Mouse (Mus musculus): Measurements from ENCODE around the gene Adra2c. TPM values are rescaled to one million over a fixed set of nuclear protein-coding genes. Genes with fewer than 3 reads are reported as not detected.

Adra2c gene
- polyA plus RNA-seq, 1 experiment: 0.07 TPM

GRCm38 (mm10) chr5:35305332-35305731 is 27.2 kb downstream of the Adra2c start:
- WGBS: 65% methylated on average over 10 of the region's 10 CpGs
- DNase-seq: no peak
- Histone ChIP-seq H3K4me1 (ENCODE audit: control insufficient read depth, insufficient read depth, low read length) (no peaks in the 10 kb centered on the region), H3K4me3 (replicated peaks; ENCODE audit: extremely low read depth, low read depth, low read length) (no peak overlapping the region)
- TF ChIP-seq CTCF (IDR thresholded peaks at IDR 0.05; ENCODE audit: insufficient read depth, low read length) (no peak), POLR2A (IDR thresholded peaks at IDR 0.05; ENCODE audit: borderline replicate concordance, extremely low read depth, low read depth, low read length) (no peak)

- Histone ChIP-seq H3K4me3 (replicated peaks; ENCODE audit: extremely low read depth, low read depth, low read length) (no peak overlapping the region), H3K4me1 (ENCODE audit: control insufficient read depth, insufficient read depth, low read length) (no peaks in the 10 kb centered on the region)
- no peak for TF ChIP-seq CTCF (IDR thresholded peaks at IDR 0.05; ENCODE audit: insufficient read depth, low read length)
- TF ChIP-seq POLR2A (IDR thresholded peaks at IDR 0.05; ENCODE audit: borderline replicate concordance, extremely low read depth, low read depth, low read length): no peak
- 93% methylated on average over 1 of the region's 1 CpGs for WGBS
- DNase-seq: no peak
Observed at GRCm38 (mm10) chr5:35306692-35307091, 28.6 kb downstream of the Adra2c start.

GRCm38 (mm10) chr5:35309853-35310252 is 31.7 kb downstream of the Adra2c start:
- no peak overlapping the region for H3K4me3 ChIP-seq (replicated peaks; ENCODE audit: extremely low read depth, low read depth, low read length)
- H3K4me1 ChIP-seq (ENCODE audit: control insufficient read depth, insufficient read depth, low read length): no peaks in the 10 kb centered on the region
- no peak for DNase-seq
- 50% methylated on average over 7 of the region's 7 CpGs for WGBS
- TF ChIP-seq CTCF (IDR thresholded peaks at IDR 0.05; ENCODE audit: insufficient read depth, low read length): no peak
- no peak for TF ChIP-seq POLR2A (IDR thresholded peaks at IDR 0.05; ENCODE audit: borderline replicate concordance, extremely low read depth, low read depth, low read length)

- no peak for DNase-seq
- no peak overlapping the region for H3K4me3 ChIP-seq (replicated peaks; ENCODE audit: extremely low read depth, low read depth, low read length)
- TF ChIP-seq POLR2A (IDR thresholded peaks at IDR 0.05; ENCODE audit: borderline replicate concordance, extremely low read depth, low read depth, low read length) (no peak), CTCF (IDR thresholded peaks at IDR 0.05; ENCODE audit: insufficient read depth, low read length) (no peak)
- 63% methylated on average over 5 of the region's 5 CpGs for WGBS
- H3K4me1 ChIP-seq (ENCODE audit: control insufficient read depth, insufficient read depth, low read length): no peaks in the 10 kb centered on the region
Observed at GRCm38 (mm10) chr5:35311738-35312250, 33.7 kb downstream of the Adra2c start.

- Histone ChIP-seq H3K4me3 (replicated peaks; ENCODE audit: extremely low read depth, low read depth, low read length) (no peak overlapping the region), H3K4me1 (ENCODE audit: control insufficient read depth, insufficient read depth, low read length) (no peaks in the 10 kb centered on the region)
- TF ChIP-seq CTCF (IDR thresholded peaks at IDR 0.05; ENCODE audit: insufficient read depth, low read length) (no peak), POLR2A (IDR thresholded peaks at IDR 0.05; ENCODE audit: borderline replicate concordance, extremely low read depth, low read depth, low read length) (no peak)
- 1% methylated on average over 21 of the region's 21 CpGs for WGBS
- DNase-seq: no peak
Observed at GRCm38 (mm10) chr5:35313231-35313821, 35.2 kb downstream of the Adra2c start.

GRCm38 (mm10) chr5:35313826-35314586 is 35.9 kb downstream of the Adra2c start:
- 16% methylated on average over 18 of the region's 18 CpGs for WGBS
- no peak for DNase-seq
- Histone ChIP-seq H3K4me3 (replicated peaks; ENCODE audit: extremely low read depth, low read depth, low read length) (no peak overlapping the region), H3K4me1 (ENCODE audit: control insufficient read depth, insufficient read depth, low read length) (no peaks in the 10 kb centered on the region)
- TF ChIP-seq CTCF (IDR thresholded peaks at IDR 0.05; ENCODE audit: insufficient read depth, low read length): no peak
- TF ChIP-seq POLR2A (IDR thresholded peaks at IDR 0.05; ENCODE audit: borderline replicate concordance, extremely low read depth, low read depth, low read length): no peak

- WGBS: 20% methylated on average over 3 of the region's 3 CpGs
- Histone ChIP-seq H3K4me1 (ENCODE audit: control insufficient read depth, insufficient read depth, low read length) (no peaks in the 10 kb centered on the region), H3K4me3 (replicated peaks; ENCODE audit: extremely low read depth, low read depth, low read length) (no peak overlapping the region)
- DNase-seq: no peak
- TF ChIP-seq POLR2A (IDR thresholded peaks at IDR 0.05; ENCODE audit: borderline replicate concordance, extremely low read depth, low read depth, low read length) (no peak), CTCF (IDR thresholded peaks at IDR 0.05; ENCODE audit: insufficient read depth, low read length) (no peak)
Observed at GRCm38 (mm10) chr5:35314629-35315028, 36.5 kb downstream of the Adra2c start.

GRCm38 (mm10) chr5:35315204-35315603 is 37.1 kb downstream of the Adra2c start:
- TF ChIP-seq POLR2A (IDR thresholded peaks at IDR 0.05; ENCODE audit: borderline replicate concordance, extremely low read depth, low read depth, low read length) (no peak), CTCF (IDR thresholded peaks at IDR 0.05; ENCODE audit: insufficient read depth, low read length) (no peak)
- no peaks in the 10 kb centered on the region for H3K4me1 ChIP-seq (ENCODE audit: control insufficient read depth, insufficient read depth, low read length)
- DNase-seq: no peak
- WGBS: 57% methylated on average over 3 of the region's 3 CpGs
- no peak overlapping the region for H3K4me3 ChIP-seq (replicated peaks; ENCODE audit: extremely low read depth, low read depth, low read length)

- H3K4me1 ChIP-seq (ENCODE audit: control insufficient read depth, insufficient read depth, low read length): no peaks in the 10 kb centered on the region; the same call in 1 of the 2 replicates
- peak; percentile 20 for DNase-seq
- H3K4me3 ChIP-seq (replicated peaks; ENCODE audit: extremely low read depth, low read depth, low read length): no peak overlapping the region
- TF ChIP-seq POLR2A (IDR thresholded peaks at IDR 0.05; ENCODE audit: borderline replicate concordance, extremely low read depth, low read depth, low read length) (no peak), CTCF (IDR thresholded peaks at IDR 0.05; ENCODE audit: insufficient read depth, low read length) (no peak)
- 43% methylated on average over 2 of the region's 2 CpGs for WGBS
Observed at GRCm38 (mm10) chr5:35320650-35321049, 42.5 kb downstream of the Adra2c start.

GRCm38 (mm10) chr5:35330822-35331221 is 52.7 kb downstream of the Adra2c start:
- no peak for DNase-seq
- H3K4me3 ChIP-seq (replicated peaks; ENCODE audit: extremely low read depth, low read depth, low read length): no peak overlapping the region
- H3K4me1 ChIP-seq (ENCODE audit: control insufficient read depth, insufficient read depth, low read length): no peaks in the 10 kb centered on the region
- 80% methylated on average over 4 of the region's 4 CpGs for WGBS
- TF ChIP-seq POLR2A (IDR thresholded peaks at IDR 0.05; ENCODE audit: borderline replicate concordance, extremely low read depth, low read depth, low read length): no peak
- TF ChIP-seq CTCF (IDR thresholded peaks at IDR 0.05; ENCODE audit: insufficient read depth, low read length): no peak

Other genes starting within 250 kb of the Adra2c start
- gene Hgfac, start 236.8 kb upstream of the Adra2c start, polyA plus RNA-seq (2012; rRNA removed): 12.9 and 19.5 TPM in 2 replicates
- 1.9 and 2.3 TPM in 2 replicates for gene Dok7, start 221.6 kb upstream of the Adra2c start, polyA plus RNA-seq (2012; rRNA removed)
- gene Lrpap1, start 172.6 kb upstream of the Adra2c start, polyA plus RNA-seq (2012; rRNA removed): 41.6 and 59.7 TPM in 2 replicates
- not detected in 2 replicates for gene Hmx1, start 110.8 kb downstream of the Adra2c start, polyA plus RNA-seq (2012; rRNA removed)
- 6.0 and 9.2 TPM in 2 replicates for gene Cpz, start 247.4 kb downstream of the Adra2c start, polyA plus RNA-seq (2012; rRNA removed)